7 mouse cellular contexts compared by ENCODE assay signal in genomic region chr6:121635878-121636371, GRCm38 (mm10). TPM values are rescaled to one million over a fixed set of nuclear protein-coding genes. Genes with fewer than 3 reads are reported as not detected.
A peak's percentile ranks its signal among the peaks of the same experiment; 100 is the strongest.
DNase-seq lines count a peak whose midpoint lies in the region; ATAC-seq lines count a peak whose summit lies in the region.

No protein-coding gene starts in this region.

- H3K27ac ChIP-seq in embryonic facial prominence, embryonic 15.5 days (replicated peaks): no peak overlapping the region
- H3K27ac ChIP-seq in liver, embryonic 12.5 days: no peak overlapping the region

- H3K4me1 ChIP-seq in embryonic facial prominence, embryonic 15.5 days: 0 out of 2 replicates have a peak, but pooled peaks cover 4% of the 10 kb centered on the region
- H3K4me1 ChIP-seq in liver, embryonic 12.5 days: no peaks in the 10 kb centered on the region

- DNase-seq in ovary, postnatal 36 days (ENCODE audit: low spot score): peak; percentile 21
- DNase-seq in ovary, postnatal 10 days (ENCODE audit: low spot score): no peak
- DNase-seq in kidney, adult 8-10 months: peak; percentile 9 to 14
- DNase-seq in right cerebral cortex, postnatal 25 days: peak; percentile 17
- no peak for DNase-seq in MN1 (ENCODE audit: low spot score)

- no peaks in the 10 kb centered on the region for H3K27me3 ChIP-seq in embryonic facial prominence, embryonic 15.5 days
- no peaks in the 10 kb centered on the region for H3K27me3 ChIP-seq in liver, embryonic 12.5 days (replicated peaks)

- no peak overlapping the region; the same call in 1 of the 2 replicates for H3K4me3 ChIP-seq in embryonic facial prominence, embryonic 15.5 days (replicated peaks)
- H3K4me3 ChIP-seq in liver, embryonic 12.5 days: peak overlapping the region; percentile 23

- no peaks in the 10 kb centered on the region for H3K36me3 ChIP-seq in embryonic facial prominence, embryonic 15.5 days
- H3K36me3 ChIP-seq in liver, embryonic 12.5 days: no peaks in the 10 kb centered on the region

- ATAC-seq in embryonic facial prominence, embryonic 15.5 days (ENCODE audit: insufficient number of reproducible peaks, low FRiP score, low TSS enrichment, low read depth): no peak
- ATAC-seq in liver, embryonic 12.5 days: no peak

- WGBS in embryonic facial prominence, embryonic 15.5 days: 5% methylated on average over 12 of the region's 12 CpGs
- 12% methylated on average over 12 of the region's 12 CpGs for WGBS in liver, embryonic 12.5 days (ENCODE audit: insufficient replicate concordance)

- no peaks in the 10 kb centered on the region for H3K9me3 ChIP-seq in embryonic facial prominence, embryonic 15.5 days (replicated peaks)
- no peaks in the 10 kb centered on the region for H3K9me3 ChIP-seq in liver, embryonic 12.5 days (replicated peaks)

- no peak overlapping the region for H3K9ac ChIP-seq in embryonic facial prominence, embryonic 15.5 days
- H3K9ac ChIP-seq in liver, embryonic 12.5 days: no peak overlapping the region

- 0 out of 2 replicates have a peak overlapping the region, but pooled peaks have one; percentile 17 for H3K4me2 ChIP-seq in embryonic facial prominence, embryonic 15.5 days (replicated peaks)
- peak overlapping the region; percentile 22 for H3K4me2 ChIP-seq in liver, embryonic 12.5 days

RNA-seq across cellular contexts. Expression of gene A2m, which starts 0.7 kb away (rescaled TPM):
- 1.5 and 1.8 TPM in 2 replicates for polyA plus RNA-seq in embryonic facial prominence, embryonic 15.5 days (2015; fragmentation: Nextera tagmentation; extraction: Ambion mirVana)
- polyA plus RNA-seq in liver, embryonic 12.5 days (2016; fragmentation: Nextera tagmentation; extraction: Ambion mirVana): 7.5 and 7.9 TPM in 2 replicates

Comparison
In these comparisons a context has a peak if more than half of its experiments do, and no peak if none do; other contexts are left out.
1. DNase-seq: peak in ovary, postnatal 36 days (single experiment), kidney, adult 8-10 months (2 of 2) and right cerebral cortex, postnatal 25 days (single experiment); none in ovary, postnatal 10 days (single experiment) and MN1 (single experiment).